Mouse (Mus musculus) limb, embryonic 10.5 days (tissue): ENCODE results near the gene Rbms2. TPM values are rescaled to one million over a fixed set of nuclear protein-coding genes. Genes with fewer than 3 reads are reported as not detected.
"Not testable (repeated sequence)": the region's sequence is repeated elsewhere in the genome, so short reads cannot be mapped to it uniquely, and the experiment has no call there.

ENCODE experiments used
- DNase-seq: peaks from one replicate; pipeline ENCODE4 v3.0.0-alpha.2; 2017; ENCODE audit warnings: low spot score
- H3K27ac ChIP-seq: fragments of 300-500 bp; sonication (generic); 2 replicates; pipeline ENCODE4 v1.5.1; 2016; ENCODE audit warnings: mild to moderate bottlenecking
- H3K27me3 ChIP-seq: fragments of 300-500 bp; sonication (generic); 2 replicates; pipeline ENCODE4 v1.6.1; 2016; ENCODE audit warnings: low read depth, mild to moderate bottlenecking; ENCODE audit not compliant: poor library complexity, severe bottlenecking
- H3K36me3 ChIP-seq: fragments of 300-500 bp; sonication (generic); 2 replicates; pipeline ENCODE4 v1.6.1; 2016; ENCODE audit warnings: mild to moderate bottlenecking, moderate library complexity
- H3K4me1 ChIP-seq: fragments of 300-500 bp; sonication (generic); 2 replicates; pipeline ENCODE4 v1.6.1; 2016
- H3K4me3 ChIP-seq: fragments of 300-500 bp; sonication (generic); 2 replicates; pipeline ENCODE4 v1.5.1; 2016; ENCODE audit warnings: mild to moderate bottlenecking, moderate library complexity
- H3K9me3 ChIP-seq: fragments of 300-500 bp; sonication (generic); replicated peaks from 2 replicates; pipeline ENCODE4 v1.6.1; 2016; ENCODE audit warnings: mild to moderate bottlenecking
- WGBS: fragments of 180-500 bp; shearing (Covaris S2); methylation state at CpG from one replicate; pipeline ENCODE4 v1.1.7; 2016; 5-methylcytosine and 5-hydroxymethylcytosine counted together
- polyA plus RNA-seq: library from polyadenylated mRNA; unstranded; fragments of >200 nt; fragmentation: Nextera tagmentation; extraction: Ambion mirVana; gene quantifications from 2 replicates; pipeline ENCODE4 v1.2.1, GENCODE M21; 2016

Rbms2 gene
- polyA plus RNA-seq: 26.4 and 32.5 TPM in 2 replicates

- Histone ChIP-seq H3K27me3 (no peaks in the 10 kb centered on the region), H3K9me3 (no peaks in the 10 kb centered on the region), H3K36me3 (no peaks in the 10 kb centered on the region), H3K27ac (peak within 1 kb of the TSS; percentile 86), H3K4me3 (peak within 1 kb of the TSS; percentile 40), H3K4me1 (peaks cover 25% of the 10 kb centered on the region)
- peak; percentile 44 for DNase-seq
- WGBS: 3% methylated on average over 6 of the region's 6 CpGs
These were observed at the start of gene Rbms2 for GRCm38 (mm10) chr10:128179989-128180388. TSS of gene Rbms2 (minus strand) at chr10:128180297.

DNA sequence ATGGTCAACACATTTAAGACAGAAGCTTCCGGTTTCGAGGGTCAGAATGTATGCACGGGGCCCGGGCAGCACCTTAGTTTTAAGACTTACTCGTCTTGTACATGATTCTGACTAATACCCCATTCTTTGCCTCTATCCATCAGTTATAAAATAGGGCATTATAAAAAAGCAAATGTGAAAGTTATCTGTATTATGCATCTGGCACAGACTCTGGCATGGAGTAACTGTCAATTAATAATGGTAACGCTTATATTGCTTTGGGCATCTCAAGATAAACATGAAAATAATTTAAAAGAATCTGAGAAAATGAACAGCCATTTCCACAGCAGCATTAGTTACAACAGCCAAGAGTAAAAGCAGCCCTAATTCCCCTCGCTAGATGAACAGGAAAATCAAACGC lies 47.9 kb upstream of the Rbms2 start:
- H3K27ac ChIP-seq: no peak overlapping the region
- H3K27me3 ChIP-seq: no peaks in the 10 kb centered on the region
- peaks cover 41% of the 10 kb centered on the region for H3K4me1 ChIP-seq
- no peak overlapping the region for H3K4me3 ChIP-seq
- H3K36me3 ChIP-seq: no peaks in the 10 kb centered on the region
- WGBS: 96% methylated on average over 8 of the region's 8 CpGs
- H3K9me3 ChIP-seq: no peaks in the 10 kb centered on the region
- DNase-seq: no peak

DNA sequence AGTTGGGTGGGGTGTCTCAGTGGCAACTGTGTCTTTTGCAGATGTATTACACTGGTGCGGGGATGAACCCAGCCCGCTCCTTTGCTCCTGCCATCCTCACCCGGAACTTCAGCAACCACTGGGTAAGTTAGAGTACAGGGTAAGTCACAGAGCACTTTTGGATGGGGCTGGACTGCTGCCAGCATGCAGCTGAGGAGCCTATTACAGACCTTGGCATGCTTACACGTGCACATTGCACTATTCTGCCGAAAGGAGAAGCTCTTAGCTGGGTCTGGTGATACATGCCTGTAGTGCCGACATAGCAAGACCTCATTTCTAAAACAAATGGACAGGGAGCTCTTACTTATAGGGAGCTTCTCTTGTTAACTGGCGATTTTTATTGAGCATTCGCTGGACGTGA lies 47.5 kb upstream of the Rbms2 start:
- Histone ChIP-seq H3K36me3 (no peaks in the 10 kb centered on the region), H3K4me3 (no peak overlapping the region), H3K9me3 (no peaks in the 10 kb centered on the region), H3K4me1 (peaks cover 38% of the 10 kb centered on the region), H3K27me3 (no peaks in the 10 kb centered on the region), H3K27ac (no peak overlapping the region)
- WGBS: 88% methylated on average over 9 of the region's 9 CpGs
- DNase-seq: no peak

DNA sequence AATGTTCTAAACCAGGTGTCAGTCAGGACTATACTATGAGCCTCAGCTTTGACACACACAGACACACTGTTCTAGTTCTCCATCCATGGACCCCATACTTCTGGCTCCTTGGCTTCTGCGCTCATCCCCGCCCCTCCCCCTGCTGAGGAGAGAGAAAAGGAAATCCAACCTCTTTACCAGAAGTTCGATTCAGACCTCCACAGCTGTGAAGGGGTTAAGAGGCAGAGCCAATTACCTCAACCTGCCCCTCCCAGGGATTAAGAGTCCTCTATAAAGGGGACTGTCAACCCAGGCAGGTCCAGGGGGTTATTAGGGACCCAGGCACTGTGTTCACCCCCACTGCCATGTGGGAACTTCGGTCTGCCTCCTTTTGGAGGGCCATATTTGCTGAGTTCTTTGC lies 45.4 kb upstream of the Rbms2 start, which contains the start of gene Mip:
TSS of gene Mip (plus strand) at position 301 of the 400 bp plus-strand sequence.
- Histone ChIP-seq H3K4me1 (peaks cover 33% of the 10 kb centered on the region), H3K27me3 (no peaks in the 10 kb centered on the region), H3K27ac (peak within 1 kb of the TSS; percentile 47), H3K4me3 (no peak within 1 kb of the TSS), H3K36me3 (no peaks in the 10 kb centered on the region), H3K9me3 (no peaks in the 10 kb centered on the region)
- no peak for DNase-seq
- 52% methylated on average over 4 of the region's 4 CpGs for WGBS

DNA sequence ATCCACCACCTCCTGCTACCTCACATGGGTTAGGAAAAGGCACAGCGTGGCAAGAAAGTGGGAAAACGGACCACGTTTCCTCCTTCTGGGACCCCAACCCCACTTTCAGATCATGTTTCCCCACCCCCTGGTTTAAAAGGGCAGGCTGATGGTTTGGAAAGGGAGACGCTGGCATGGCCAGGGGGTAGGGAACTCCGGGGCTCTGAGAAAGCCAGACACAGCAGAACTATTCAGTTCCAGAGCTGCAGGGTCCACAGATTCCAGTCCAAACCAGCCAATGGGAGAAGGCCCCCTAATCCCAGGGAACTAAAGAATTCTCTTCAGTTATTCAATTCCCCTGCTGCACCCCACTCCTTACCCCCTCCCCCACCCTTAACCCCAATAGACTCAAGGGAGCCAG lies 45.0 kb upstream of the Rbms2 start:
- 63% methylated on average over 5 of the region's 5 CpGs for WGBS
- Histone ChIP-seq H3K27me3 (no peaks in the 10 kb centered on the region), H3K36me3 (no peaks in the 10 kb centered on the region), H3K4me1 (peaks cover 28% of the 10 kb centered on the region), H3K4me3 (no peak overlapping the region), H3K9me3 (no peaks in the 10 kb centered on the region), H3K27ac (peak overlapping the region; percentile 44; the same call in 1 of the 2 replicates)
- no peak for DNase-seq

- H3K27ac ChIP-seq: no peak overlapping the region
- 62% methylated on average over 16 of the region's 16 CpGs for WGBS
- H3K9me3 ChIP-seq: no peaks in the 10 kb centered on the region
- no peak overlapping the region for H3K4me3 ChIP-seq
- DNase-seq: no peak
- peaks cover 26% of the 10 kb centered on the region for H3K4me1 ChIP-seq
- no peaks in the 10 kb centered on the region for H3K36me3 ChIP-seq
- H3K27me3 ChIP-seq: no peaks in the 10 kb centered on the region
These were observed 41.6 kb upstream of the Rbms2 start for GRCm38 (mm10) chr10:128221533-128222286.

- Histone ChIP-seq H3K9me3 (no peaks in the 10 kb centered on the region), H3K27me3 (peaks cover 16% of the 10 kb centered on the region), H3K4me1 (peaks cover 4% of the 10 kb centered on the region; the same call in 1 of the 2 replicates), H3K4me3 (no peak overlapping the region), H3K27ac (no peak overlapping the region), H3K36me3 (no peaks in the 10 kb centered on the region)
- DNase-seq: no peak
- WGBS: 96% methylated on average over 18 of the region's 18 CpGs
These were observed 38.5 kb upstream of the Rbms2 start for GRCm38 (mm10) chr10:128218387-128219117.

- Histone ChIP-seq H3K27ac (no peak overlapping the region), H3K9me3 (no peaks in the 10 kb centered on the region), H3K27me3 (peaks cover 22% of the 10 kb centered on the region), H3K4me1 (peaks cover 18% of the 10 kb centered on the region), H3K4me3 (no peak overlapping the region), H3K36me3 (peaks cover 5% of the 10 kb centered on the region)
- 83% methylated on average over 5 of the region's 5 CpGs for WGBS
- no peak for DNase-seq
These were observed 34.9 kb upstream of the Rbms2 start for GRCm38 (mm10) chr10:128214981-128215380.

DNA sequence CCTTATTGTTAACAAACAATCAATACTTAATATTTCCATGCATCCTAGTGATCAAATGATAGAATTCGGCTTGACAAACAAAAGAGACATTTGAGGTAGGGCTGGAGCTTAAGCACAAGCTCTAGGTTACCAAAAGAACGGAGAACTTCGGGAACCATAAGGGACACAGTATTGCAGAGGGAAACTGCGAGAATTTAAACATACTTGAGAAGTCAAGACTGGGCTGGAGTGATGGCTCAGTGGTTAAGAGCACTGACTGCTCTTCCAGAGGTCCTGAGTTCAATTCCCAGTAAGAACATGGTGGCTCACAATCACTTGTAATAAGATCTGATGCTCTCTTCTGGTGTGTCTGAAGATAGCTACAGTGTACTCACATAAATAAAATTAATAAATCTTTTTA lies 34.0 kb upstream of the Rbms2 start:
- H3K27ac ChIP-seq, DNase-seq, H3K4me3 ChIP-seq, H3K9me3 ChIP-seq: not testable (repeated sequence)
- peaks cover 11% of the 10 kb centered on the region for H3K36me3 ChIP-seq
- H3K4me1 ChIP-seq: peaks cover 18% of the 10 kb centered on the region
- 94% methylated on average over 4 of the region's 4 CpGs for WGBS
- peaks cover 22% of the 10 kb centered on the region for H3K27me3 ChIP-seq

DNA sequence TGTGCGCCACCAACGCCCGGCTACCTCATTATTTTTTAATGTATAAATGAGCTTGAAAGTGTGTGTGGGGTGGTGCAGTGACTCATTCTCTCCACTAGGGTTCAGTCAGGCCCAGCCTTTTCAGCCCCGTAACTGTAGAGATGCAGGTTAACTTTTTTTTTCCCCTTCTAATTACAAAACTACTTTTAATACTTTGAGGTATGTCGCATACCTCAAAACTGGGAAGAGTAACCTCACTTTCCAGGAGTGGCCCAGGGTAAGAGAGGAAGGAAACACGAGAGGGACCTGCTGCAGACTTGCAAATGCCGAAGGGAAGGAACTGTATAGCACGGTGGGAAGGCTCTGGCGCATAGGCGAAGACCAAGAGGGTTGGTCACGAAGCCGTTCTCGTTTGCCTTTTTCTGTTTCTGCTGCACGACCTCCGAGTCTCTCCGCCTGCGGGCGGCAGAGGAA lies 32.8 kb upstream of the Rbms2 start:
- Histone ChIP-seq H3K9me3 (no peaks in the 10 kb centered on the region), H3K27me3 (peaks cover 22% of the 10 kb centered on the region), H3K27ac (peak overlapping the region; percentile 47), H3K36me3 (peaks cover 19% of the 10 kb centered on the region), H3K4me1 (peaks cover 18% of the 10 kb centered on the region), H3K4me3 (peak overlapping the region; percentile 46)
- DNase-seq: peak; percentile 66
- WGBS: 2% methylated on average over 18 of the region's 18 CpGs

- H3K27ac ChIP-seq: peak overlapping the region; percentile 81
- no peaks in the 10 kb centered on the region for H3K9me3 ChIP-seq
- no peak for DNase-seq
- peaks cover 19% of the 10 kb centered on the region for H3K36me3 ChIP-seq
- H3K27me3 ChIP-seq: peaks cover 22% of the 10 kb centered on the region
- H3K4me1 ChIP-seq: peaks cover 18% of the 10 kb centered on the region
- WGBS: 47% methylated on average over 6 of the region's 6 CpGs
- H3K4me3 ChIP-seq: peak overlapping the region; percentile 68
These were observed 32.1 kb upstream of the Rbms2 start for GRCm38 (mm10) chr10:128212148-128212547.

GRCm38 (mm10) chr10:128211390-128212108 lies 31.5 kb upstream of the Rbms2 start, which contains the start of gene Spryd4:
TSS of gene Spryd4 (minus strand) at chr10:128211807.
- H3K4me1 ChIP-seq: peaks cover 18% of the 10 kb centered on the region
- peak within 1 kb of the TSS; percentile 68 for H3K4me3 ChIP-seq
- H3K27me3 ChIP-seq: peaks cover 22% of the 10 kb centered on the region
- peaks cover 22% of the 10 kb centered on the region for H3K36me3 ChIP-seq
- under 1% methylated on average over 30 of the region's 30 CpGs for WGBS
- peak; percentile 93 for DNase-seq
- H3K27ac ChIP-seq: peak within 1 kb of the TSS; percentile 81
- H3K9me3 ChIP-seq: no peaks in the 10 kb centered on the region
